Mouse (Mus musculus): ENCODE results near the gene Nmbr.

Nmbr gene

DNA sequence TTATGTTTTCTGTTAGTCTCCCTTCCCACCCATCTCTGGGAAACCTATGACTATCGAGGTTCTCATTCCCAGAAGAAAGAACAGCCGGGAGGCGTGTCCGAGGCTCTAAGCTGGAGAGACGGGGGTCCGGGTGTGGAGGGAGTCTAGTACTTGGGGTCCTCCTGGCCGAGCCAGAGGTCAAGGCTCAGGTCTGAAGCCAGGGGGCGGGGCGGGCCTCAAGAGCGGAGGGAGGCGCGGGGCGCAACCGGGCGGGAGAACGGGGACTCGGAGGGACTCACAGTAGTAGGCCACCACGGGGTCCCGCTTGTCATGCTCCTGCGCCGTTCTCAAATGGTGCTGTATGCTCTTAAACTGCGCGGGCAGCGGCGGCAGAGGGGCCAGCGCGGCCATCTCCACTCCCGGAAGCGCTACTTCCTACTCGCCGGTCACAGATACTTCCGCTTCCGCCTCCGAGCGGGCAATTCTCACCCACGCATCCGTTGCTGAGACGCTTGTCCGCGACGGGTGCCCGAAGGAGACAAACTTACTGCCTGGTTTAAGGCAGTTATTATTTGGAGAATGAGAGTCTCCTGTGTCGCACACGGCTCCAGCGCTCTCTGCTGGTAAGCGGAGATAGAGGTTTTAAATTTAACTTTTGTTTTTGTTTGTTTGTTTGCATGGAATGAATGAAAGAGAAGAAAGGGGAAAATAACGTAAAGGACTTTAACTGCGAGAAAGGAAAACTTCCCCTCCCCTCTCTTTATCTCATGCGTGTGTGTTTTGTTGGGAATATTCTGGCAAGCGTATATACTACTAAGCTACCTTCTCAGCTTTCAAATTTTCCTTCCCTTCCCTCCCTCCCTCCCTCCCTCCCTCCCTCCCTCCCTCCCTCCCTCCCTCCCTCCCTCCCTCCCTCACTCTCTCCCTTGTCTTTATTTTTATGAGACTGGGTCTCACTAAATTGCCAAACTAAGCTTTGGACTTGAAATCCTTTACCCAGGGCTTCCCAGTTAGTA lies at the start of gene Nmbr, which contains the start of gene Vta1:
Nmbr (plus strand) TSS at position 520 of the 995 bp plus-strand sequence.
Vta1 (minus strand) TSS at position 489 of the 995 bp plus-strand sequence.
- DNase-seq (ENCODE audit: low spot score): peak; percentile 100

DNA sequence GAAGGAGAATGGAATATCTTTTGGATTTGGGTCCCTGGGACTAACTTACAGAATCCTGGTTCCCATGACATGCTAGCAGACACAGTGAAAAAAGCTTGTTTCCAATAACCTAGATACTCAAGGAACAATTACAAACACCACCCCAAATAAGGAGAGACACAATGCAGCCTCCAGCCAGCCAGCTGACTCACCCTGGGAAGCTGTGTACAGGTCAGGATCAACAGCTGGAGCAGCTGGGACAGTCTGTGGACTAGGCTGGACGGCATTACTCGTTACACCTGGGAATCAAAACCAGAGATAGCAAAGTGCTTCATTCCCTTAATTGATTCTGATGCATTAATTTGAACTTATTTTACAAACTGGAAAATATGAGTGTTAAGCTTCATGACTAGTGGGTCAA lies 44.5 kb upstream of the Nmbr start:
- peak; percentile 36 for DNase-seq (ENCODE audit: low spot score)

DNA sequence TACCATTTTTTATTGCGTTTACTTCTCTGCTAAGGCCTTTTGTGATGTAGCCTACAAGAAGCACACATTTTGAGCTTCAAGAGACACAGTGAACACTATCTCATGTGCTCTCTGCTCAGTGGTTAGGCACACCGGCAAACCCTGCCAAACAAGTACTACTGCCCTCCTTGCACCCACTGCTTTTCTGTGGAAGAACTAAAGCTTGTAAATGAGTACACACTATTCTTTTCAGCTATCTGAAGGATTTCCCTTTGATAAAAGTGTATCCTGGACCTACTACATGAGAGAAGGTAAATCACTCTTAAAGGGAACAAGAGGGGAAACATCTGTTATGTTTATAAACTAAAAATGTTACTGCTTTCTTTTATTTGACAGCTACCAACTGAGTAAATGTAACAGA lies 39.2 kb upstream of the Nmbr start:
- no peak for DNase-seq (ENCODE audit: low spot score)

DNA sequence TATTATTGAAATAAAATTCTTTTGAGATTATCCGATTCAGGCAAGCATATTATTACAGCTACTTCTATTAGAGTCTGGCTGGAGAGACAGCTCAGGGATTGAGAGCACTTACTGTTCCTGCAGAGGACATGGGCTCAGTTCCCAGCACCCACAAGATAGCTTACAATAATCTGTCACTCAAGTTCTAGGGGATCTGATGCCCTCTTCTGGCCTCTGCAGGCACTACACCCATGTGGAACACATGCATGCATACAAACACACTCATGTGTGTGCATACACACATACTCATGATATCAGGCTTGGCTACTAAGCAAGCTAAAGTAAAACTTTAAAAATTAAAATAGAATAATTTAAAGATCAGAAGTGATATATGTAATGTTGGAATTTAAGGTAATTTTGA lies 19.7 kb upstream of the Nmbr start:
- no peak for DNase-seq (ENCODE audit: low spot score)

DNA sequence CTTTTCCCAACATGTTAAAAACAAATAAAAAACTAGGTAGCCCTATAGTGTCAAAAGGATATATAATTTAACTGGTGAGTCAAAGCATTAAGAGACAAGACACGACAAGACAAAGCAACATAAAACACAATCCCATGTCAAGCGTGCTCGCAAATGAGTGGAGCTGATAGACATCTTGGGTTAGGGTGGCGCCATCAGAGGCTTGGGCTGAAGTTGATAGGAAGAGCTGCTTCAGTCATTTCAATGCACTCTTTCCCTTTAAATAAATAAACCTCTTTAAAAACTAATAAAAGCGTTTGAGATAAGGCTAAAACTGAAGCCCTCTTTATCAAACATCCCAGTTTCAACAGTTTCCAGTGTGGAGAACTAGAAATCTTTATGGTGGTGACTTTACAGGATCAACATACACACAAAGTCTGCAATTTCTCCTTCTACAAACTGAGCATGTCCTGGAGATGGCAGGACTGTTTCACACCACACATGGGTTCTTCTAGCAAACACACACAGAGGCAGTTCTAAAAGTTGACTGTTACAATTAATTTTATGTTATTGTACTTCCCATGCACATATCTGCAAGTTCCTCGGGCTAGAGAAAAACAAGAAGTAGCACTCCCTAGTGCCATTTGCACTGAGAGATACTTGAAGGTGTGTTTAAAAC lies 16.5 kb upstream of the Nmbr start:
- DNase-seq (ENCODE audit: low spot score): no peak

DNA sequence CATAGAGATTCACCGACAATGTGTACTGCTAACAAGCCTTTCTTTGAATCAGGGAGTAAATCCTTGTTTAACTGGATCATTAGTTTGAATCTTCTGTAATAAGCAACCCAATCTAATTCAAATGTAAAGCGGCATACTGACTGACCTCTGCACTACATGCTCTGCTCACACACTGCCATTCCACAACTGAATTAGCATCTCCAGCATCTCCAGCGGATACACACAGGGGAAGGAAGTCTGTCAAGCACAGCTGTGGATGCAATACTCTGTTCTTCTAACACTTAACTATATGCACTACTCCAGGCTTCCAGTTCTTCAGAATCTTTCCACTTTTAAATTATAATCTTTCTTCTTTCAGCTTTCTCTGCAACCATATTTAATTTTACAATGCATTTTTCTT lies 15.0 kb upstream of the Nmbr start:
- no peak for DNase-seq (ENCODE audit: low spot score)

DNA sequence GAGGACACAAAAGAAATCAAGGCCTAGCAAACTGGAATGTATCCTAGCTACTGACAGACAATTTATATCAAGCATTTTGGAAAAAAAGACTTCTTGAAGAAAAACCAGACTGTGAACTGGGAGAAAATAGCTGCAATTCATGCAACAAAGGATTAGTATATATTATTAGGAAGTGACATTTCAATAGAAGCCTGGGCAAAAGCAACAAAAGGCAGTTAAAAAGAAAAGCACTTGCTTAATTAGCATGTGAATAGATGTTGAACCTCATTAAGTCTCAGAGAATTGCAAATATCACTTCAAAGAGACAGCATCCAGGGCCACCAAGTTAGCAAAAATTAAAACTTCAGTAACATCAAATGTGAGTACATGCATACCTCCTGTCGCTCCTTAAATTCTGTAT lies 2.2 kb upstream of the Nmbr start:
- no peak for DNase-seq (ENCODE audit: low spot score)

DNA sequence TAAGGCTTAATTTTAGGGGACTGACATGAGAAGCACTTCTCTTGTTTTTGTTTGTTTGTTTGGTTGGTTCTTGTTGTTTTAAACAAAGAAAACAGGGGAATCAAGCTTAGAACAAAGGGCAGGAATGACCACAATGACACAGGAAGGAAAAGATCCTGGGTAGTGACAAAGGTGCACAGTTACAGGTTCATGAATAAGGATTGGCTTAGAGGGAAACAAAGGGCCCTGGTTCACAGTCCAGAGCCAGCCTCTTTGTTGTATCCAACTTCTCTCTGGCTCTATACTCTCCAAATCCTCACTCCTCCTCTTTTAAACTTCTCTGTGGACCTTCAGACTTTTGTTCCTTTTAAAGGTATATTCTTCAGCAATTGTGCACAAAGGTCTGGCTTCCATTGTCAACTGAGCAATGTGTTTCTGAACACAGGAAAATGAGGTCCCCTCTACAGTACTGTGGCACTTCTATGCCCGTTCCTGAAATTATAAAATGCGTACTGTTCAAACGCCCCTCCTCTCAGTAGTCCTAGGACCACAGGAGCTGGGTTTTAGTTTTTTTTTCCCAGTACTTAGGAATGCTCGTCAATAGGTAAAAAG lies 1.5 kb upstream of the Nmbr start:
- DNase-seq (ENCODE audit: low spot score): no peak

DNA sequence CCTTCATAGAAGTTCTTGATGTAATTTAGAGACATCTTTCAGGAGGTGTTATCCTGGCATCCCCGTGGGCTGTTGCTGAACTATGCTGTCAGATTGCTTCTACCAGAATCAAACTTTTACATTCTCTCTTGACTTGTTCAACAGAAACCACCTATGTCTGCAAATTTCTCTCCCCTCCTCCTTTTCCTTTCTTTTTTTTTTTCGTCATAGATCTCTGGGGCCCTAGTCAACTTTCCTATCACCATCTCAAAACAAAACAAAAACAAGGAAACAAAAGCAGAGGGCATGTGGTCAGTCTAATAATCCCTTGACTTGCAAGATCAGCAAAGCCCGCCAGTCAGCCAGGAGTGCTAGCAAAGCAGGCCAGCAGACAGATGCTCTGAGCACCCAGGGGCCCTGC lies 12.7 kb downstream of the Nmbr start, which contains the start of gene Gje1:
Gje1 (minus strand) TSS at position 101 of the 400 bp plus-strand sequence.
- DNase-seq (ENCODE audit: low spot score): no peak

DNA sequence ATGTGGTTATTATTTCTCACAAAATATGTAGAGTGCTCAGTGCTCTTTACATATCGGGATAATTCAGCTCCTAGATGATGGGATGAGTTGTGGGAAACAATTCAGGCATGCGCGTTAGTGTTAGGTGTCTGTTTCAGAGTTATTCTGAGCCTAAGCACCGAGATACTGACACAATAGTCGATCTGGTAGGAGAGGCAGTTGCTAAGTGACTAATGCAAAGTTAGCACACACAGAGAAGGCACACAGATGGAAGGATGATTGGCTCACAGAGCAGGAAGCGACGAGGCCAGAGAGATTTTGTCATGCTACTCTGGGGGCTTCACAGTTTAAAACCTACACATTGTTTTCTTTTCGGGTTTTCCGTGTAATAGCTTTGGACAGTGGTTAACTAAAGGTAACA lies 20.3 kb downstream of the Nmbr start:
- no peak for DNase-seq (ENCODE audit: low spot score)

DNA sequence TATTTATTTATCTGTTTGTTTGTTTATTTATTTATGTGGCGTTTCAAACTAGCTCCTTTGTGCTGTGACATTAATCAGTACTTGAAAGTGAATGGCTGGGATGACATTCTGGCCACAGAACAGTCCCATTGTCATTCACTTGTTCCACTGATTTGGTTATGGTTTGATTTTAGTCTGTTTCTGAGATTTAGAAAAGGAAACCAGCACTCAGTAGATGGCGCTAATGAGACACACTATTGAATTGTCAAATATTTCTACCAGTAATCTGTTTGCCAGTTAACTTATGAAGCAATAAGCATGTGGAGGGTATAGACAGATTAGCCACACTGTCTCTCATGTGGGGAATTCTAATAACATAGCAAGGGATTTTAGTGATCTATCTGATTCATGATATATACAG lies 28.9 kb downstream of the Nmbr start:
- peak; percentile 52 for DNase-seq (ENCODE audit: low spot score)

DNA sequence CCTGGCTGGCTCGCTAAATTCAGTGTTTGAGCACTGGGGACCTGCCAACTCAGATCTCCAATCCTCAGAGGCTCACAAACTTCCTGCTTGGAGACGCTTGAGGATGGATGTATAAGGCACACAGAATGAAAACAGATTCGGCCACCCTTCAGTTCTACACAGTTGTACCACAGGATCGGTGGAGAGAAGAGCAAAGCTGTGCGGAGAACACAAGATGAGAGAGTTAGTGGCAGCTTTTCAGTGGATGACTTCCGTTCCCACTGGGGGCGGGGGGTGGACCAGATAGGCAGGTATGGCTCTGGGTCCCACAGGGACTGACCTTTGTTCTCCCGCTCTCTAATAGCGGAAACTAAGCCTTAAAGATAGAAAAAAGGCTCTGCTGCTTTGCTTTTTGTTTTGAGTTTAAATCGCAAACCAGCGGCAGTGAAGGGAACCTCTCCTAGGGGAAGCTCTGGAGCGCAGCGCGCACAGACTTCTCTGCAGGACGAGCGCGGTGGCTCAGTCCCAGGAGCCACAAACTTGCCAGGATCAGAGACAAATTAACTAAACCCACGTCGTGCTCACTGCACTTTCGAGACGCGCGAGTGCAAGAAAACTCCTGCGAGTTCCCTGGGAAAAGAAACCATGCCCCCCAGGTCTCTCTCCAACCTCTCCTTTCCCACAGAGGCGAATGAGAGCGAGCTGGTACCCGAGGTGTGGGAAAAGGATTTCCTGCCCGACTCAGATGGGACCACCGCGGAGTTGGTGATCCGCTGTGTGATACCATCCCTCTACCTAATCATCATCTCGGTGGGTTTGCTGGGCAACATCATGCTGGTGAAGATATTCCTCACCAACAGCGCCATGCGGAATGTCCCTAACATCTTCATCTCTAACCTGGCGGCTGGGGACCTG lies 54.5 kb downstream of the Nmbr start:
- no peak for DNase-seq (ENCODE audit: low spot score)

DNA sequence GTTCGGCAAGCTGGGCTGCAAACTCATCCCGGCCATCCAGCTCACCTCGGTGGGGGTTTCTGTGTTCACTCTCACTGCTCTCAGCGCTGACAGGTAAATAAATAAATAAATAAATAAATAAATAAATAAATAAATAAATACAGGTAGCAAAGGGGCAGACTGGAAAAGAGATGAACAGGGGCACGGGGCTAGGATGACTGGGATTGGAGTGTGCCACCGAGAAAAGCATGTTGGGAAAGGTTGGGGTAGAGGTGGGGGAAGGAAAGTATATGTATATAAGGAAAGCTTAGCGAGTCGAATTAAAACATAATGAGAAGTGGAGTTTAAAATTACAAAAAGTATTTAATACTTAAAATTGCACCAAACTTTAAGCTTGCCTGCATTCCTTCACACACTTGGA lies 55.2 kb downstream of the Nmbr start:
- no peak for DNase-seq (ENCODE audit: low spot score)

DNA sequence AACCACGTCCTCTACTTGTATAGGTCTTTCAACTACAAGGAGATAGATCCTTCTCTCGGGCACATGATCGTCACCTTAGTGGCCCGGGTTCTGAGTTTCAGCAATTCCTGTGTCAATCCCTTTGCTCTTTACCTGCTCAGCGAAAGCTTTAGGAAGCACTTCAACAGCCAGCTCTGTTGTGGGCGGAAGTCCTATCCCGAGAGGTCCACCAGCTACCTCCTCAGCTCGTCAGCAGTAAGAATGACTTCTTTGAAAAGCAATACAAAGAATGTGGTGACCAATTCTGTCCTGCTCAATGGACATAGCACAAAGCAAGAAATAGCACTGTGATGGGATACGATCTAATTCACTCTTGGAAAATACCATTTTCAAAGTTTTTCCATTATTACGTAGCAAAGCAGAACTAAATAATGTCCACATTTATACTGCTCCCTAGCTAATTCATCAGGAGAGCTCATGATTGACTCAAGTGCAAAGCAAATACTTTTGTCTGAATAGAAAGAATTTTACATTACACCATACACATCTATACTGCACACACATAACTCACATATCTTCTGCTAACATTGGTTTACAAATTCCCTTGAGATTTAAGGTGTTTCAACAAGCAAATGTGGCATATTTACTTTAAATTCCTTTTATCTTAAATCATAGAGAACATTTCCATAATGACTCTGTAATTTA lies 65.0 kb downstream of the Nmbr start:
- no peak for DNase-seq (ENCODE audit: low spot score)

DNA sequence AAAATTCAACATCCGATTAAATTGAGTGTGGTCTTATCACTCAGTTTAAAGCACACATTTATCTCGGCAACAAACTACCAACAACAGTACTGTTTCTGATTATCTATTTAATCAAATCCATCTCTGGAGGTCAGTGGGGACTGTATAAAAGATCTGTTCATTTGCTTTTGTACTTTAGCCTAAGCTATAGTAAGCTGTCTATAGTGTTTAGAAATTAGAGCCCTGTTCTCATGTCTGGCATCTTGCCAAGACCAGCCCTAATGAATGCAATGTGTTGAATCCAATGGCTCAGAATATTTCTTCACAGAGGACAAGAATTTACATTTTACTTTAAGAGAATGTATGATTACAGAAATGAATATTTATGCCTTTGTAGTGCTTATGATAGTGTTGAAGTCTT lies 69.1 kb downstream of the Nmbr start:
- peak; percentile 32 for DNase-seq (ENCODE audit: low spot score)

DNA sequence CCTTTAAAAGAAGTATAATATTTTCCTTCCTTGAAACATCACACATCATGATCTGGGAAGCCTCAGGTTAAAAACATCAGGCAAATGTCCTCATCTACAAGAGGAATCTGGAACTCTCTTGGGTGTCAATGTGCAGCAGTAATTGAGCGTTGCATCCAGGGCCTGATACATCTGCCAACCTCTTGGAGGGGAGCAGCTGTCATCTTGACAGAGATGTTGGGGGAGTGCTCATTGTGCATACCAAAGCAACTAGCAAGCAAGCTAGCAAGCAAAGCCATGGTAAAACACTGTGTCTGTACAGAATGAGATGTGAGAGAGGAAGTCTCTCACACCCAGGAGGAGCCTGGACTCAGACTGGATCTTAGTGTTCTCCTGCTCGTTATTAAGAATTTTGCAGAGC lies 84.6 kb downstream of the Nmbr start:
- DNase-seq (ENCODE audit: low spot score): no peak

DNA sequence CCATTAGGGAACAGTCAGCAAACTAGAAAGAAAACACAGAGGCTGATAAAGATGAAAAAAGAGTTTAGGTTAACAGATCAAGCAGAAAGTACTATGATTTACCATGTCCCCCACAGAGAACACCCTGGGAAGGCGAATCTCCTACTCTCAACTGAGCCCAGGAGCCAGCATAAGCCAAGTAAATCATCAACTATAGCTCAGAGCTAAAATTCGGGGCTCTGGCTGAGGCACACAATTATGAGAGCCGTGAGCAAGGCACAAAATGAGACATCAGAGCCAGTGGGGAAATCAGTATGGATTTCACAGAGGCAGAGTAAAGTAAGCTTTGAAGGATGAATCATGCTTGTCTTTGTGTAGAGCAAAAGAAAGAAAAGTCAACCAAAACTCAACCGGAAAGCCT lies 111.6 kb downstream of the Nmbr start:
- DNase-seq (ENCODE audit: low spot score): no peak
